Mouse (Mus musculus): ENCODE results near the gene Nlrp1a.

The Nlrp1a gene

GRCm38 (mm10) chr11:71144661-71145060 lies at the start of gene Nlrp1a:
Nlrp1a (minus strand) TSS chr11:71144704.
- no peak for DNase-seq (ENCODE audit: extremely low read depth, low read depth)

- DNase-seq (ENCODE audit: extremely low read depth, low read depth): no peak
These were observed 25.1 kb upstream of the Nlrp1a start for GRCm38 (mm10) chr11:71169633-71170032.

- DNase-seq (ENCODE audit: extremely low read depth, low read depth): no peak
These were observed 19.6 kb upstream of the Nlrp1a start for GRCm38 (mm10) chr11:71164139-71164538.

- DNase-seq (ENCODE audit: extremely low read depth, low read depth): no peak
These were observed 15.1 kb upstream of the Nlrp1a start for GRCm38 (mm10) chr11:71159439-71160136.

- no peak for DNase-seq (ENCODE audit: extremely low read depth, low read depth)
These were observed 10.8 kb upstream of the Nlrp1a start for GRCm38 (mm10) chr11:71155272-71155671.

- no peak for DNase-seq (ENCODE audit: extremely low read depth, low read depth)
These were observed 2.5 kb downstream of the Nlrp1a start for GRCm38 (mm10) chr11:71142031-71142430.

GRCm38 (mm10) chr11:71107128-71107527 lies 37.4 kb downstream of the Nlrp1a start:
- no peak for DNase-seq (ENCODE audit: extremely low read depth, low read depth)

- DNase-seq (ENCODE audit: extremely low read depth, low read depth): no peak
These were observed 38.1 kb downstream of the Nlrp1a start for GRCm38 (mm10) chr11:71106261-71107021.

- no peak for DNase-seq (ENCODE audit: extremely low read depth, low read depth)
These were observed 40.6 kb downstream of the Nlrp1a start for GRCm38 (mm10) chr11:71103931-71104330.

GRCm38 (mm10) chr11:71076342-71076741 lies 68.2 kb downstream of the Nlrp1a start:
- DNase-seq (ENCODE audit: extremely low read depth, low read depth): no peak

- no peak for DNase-seq (ENCODE audit: extremely low read depth, low read depth)
These were observed 92.0 kb downstream of the Nlrp1a start for GRCm38 (mm10) chr11:71052554-71052953.

Data from MEL-GATA-1-ER (cell line).